Mouse (Mus musculus) right cerebral cortex, postnatal 36 days (tissue): ENCODE measurements around the gene Ctrc.
"Not testable (repeated sequence)": the region's sequence is repeated elsewhere in the genome, so short reads cannot be mapped to it uniquely, and the experiment has no call there.

Experiments
- DNase-seq, 2 experiments: peaks; one replicate each; pipeline ENCODE4 v3.0.0; 2022; ENCODE audit warnings: low spot score in 2 of 2, mixed read lengths in 1 of 2

Gene Ctrc

GRCm38 (mm10) chr4:141787462-141787861 is 58.7 kb downstream of the Ctrc start:
- no peak for DNase-seq

GRCm38 (mm10) chr4:141787046-141787445 is 59.1 kb downstream of the Ctrc start:
- no peak for DNase-seq

- DNase-seq, result no peak
These were observed 60.0 kb downstream of the Ctrc start for GRCm38 (mm10) chr4:141786141-141786540.

- no peak for DNase-seq
These were observed 61.3 kb downstream of the Ctrc start for GRCm38 (mm10) chr4:141784835-141785234.

GRCm38 (mm10) chr4:141781201-141781985 is 64.8 kb downstream of the Ctrc start:
- no peak for DNase-seq

GRCm38 (mm10) chr4:141779828-141780227 is 66.3 kb downstream of the Ctrc start:
- DNase-seq, result peak; percentile 66 to 81

GRCm38 (mm10) chr4:141773019-141773418 is 73.1 kb downstream of the Ctrc start:
- not testable (repeated sequence) for DNase-seq

GRCm38 (mm10) chr4:141771823-141772222 is 74.3 kb downstream of the Ctrc start:
- no peak for DNase-seq

GRCm38 (mm10) chr4:141769501-141770160 is 76.5 kb downstream of the Ctrc start:
- DNase-seq, result no peak

GRCm38 (mm10) chr4:141767353-141768036 is 78.7 kb downstream of the Ctrc start:
- no peak for DNase-seq

GRCm38 (mm10) chr4:141766668-141767352 is 79.3 kb downstream of the Ctrc start:
- DNase-seq, result no peak

GRCm38 (mm10) chr4:141766316-141766667 is 79.9 kb downstream of the Ctrc start:
- DNase-seq, result no peak

- DNase-seq, result no peak
These were observed 81.2 kb downstream of the Ctrc start for GRCm38 (mm10) chr4:141765008-141765407.
